Mouse (Mus musculus) heart, postnatal 0 days (tissue): Measurements from ENCODE around the gene Lrrc17. TPM values are rescaled to one million over a fixed set of nuclear protein-coding genes. Genes with fewer than 3 reads are reported as not detected.
"Not testable (repeated sequence)": the region's sequence is repeated elsewhere in the genome, so short reads cannot be mapped to it uniquely, and the experiment has no call there.

Experiments used
- ATAC-seq: fragments of 200-750 bp; cut with Nextera tagmentation; 2 replicates; pipeline ENCODE4 v1.8.0; 2017; ENCODE audit warnings: low read depth, moderate number of reproducible peaks, moderate library complexity; ENCODE audit not compliant: insufficient read depth
- DNase-seq: peaks from one replicate; pipeline ENCODE4 v3.0.0-alpha.2; 2016; ENCODE audit warnings: low spot score
- H3K27ac ChIP-seq: fragments of 300-500 bp; sonication (generic); 2 replicates; pipeline ENCODE4 v1.5.1; 2014; ENCODE audit warnings: low read depth, mild to moderate bottlenecking
- H3K27me3 ChIP-seq: fragments of 300-500 bp; sonication (generic); 2 replicates; pipeline ENCODE4 v1.6.1; 2014; ENCODE audit warnings: low read length, mixed read lengths; ENCODE audit not compliant: control insufficient read depth, insufficient read depth
- H3K36me3 ChIP-seq: fragments of 300-500 bp; sonication (generic); replicated peaks from 2 replicates; pipeline ENCODE4 v1.6.1; 2014; ENCODE audit warnings: low read length, mixed read lengths; ENCODE audit not compliant: control insufficient read depth, insufficient read depth
- H3K4me1 ChIP-seq: fragments of 300-500 bp; sonication (generic); 2 replicates; pipeline ENCODE4 v1.6.1; 2014; ENCODE audit warnings: antibody characterized with exemption; ENCODE audit not compliant: control insufficient read depth, insufficient read depth
- H3K4me2 ChIP-seq: fragments of 300-500 bp; sonication (generic); 2 replicates; pipeline ENCODE4 v1.6.1; 2014; ENCODE audit warnings: low read depth, mild to moderate bottlenecking, low read length, moderate library complexity
- H3K4me3 ChIP-seq: fragments of 300-500 bp; sonication (generic); 2 replicates; pipeline ENCODE4 v1.5.1; 2014; ENCODE audit warnings: low read depth, low read length
- H3K9ac ChIP-seq: fragments of 300-500 bp; sonication (generic); replicated peaks from 2 replicates; pipeline ENCODE4 v1.6.1; 2014; ENCODE audit warnings: low read depth, low read length, mixed read lengths
- H3K9me3 ChIP-seq: fragments of 300-500 bp; sonication (generic); replicated peaks from 2 replicates; pipeline ENCODE4 v1.6.1; 2016; ENCODE audit warnings: low read length; ENCODE audit not compliant: control insufficient read depth
- CTCF ChIP-seq: IDR thresholded peaks from 2 replicates; pipeline ENCODE4 v1.5.1; 2016; ENCODE audit warnings: antibody characterized with exemption, control low read depth, low read depth
- EP300 ChIP-seq: IDR thresholded peaks from 2 replicates; pipeline ENCODE4 v1.6.1; 2016; ENCODE audit warnings: antibody characterized with exemption, low read depth
- WGBS: fragments of 180-500 bp; shearing (Covaris S2); extraction: QIAGEN DNeasy Blood & Tissue Kit; methylation state at CpG from one replicate; pipeline ENCODE4 v1.1.7; 2014; 5-methylcytosine and 5-hydroxymethylcytosine counted together
- polyA plus RNA-seq: library from polyadenylated mRNA; unstranded; fragments of >200 nt; fragmentation: Nextera tagmentation; extraction: Ambion mirVana; gene quantifications from 2 replicates; pipeline ENCODE4 v1.2.1, GENCODE M21; 2015
- total RNA-seq: library from RNA; depleted of rRNA; stranded (reverse); fragments of >200 nt; gene quantifications from 2 replicates; pipeline ENCODE4 v1.2.3, GENCODE M21; 2014; ENCODE audit warnings: low replicate concordance; rRNA removed

The Lrrc17 gene
- total and polyA plus RNA-seq, 2 experiments from 2014 or later: 12.3 to 17.5 TPM

GRCm38 (mm10) chr5:21605936-21606335 lies 62.6 kb downstream of the Lrrc17 start:
- TF ChIP-seq CTCF (no peak), EP300 (no peak)
- Histone ChIP-seq H3K27ac (no peak overlapping the region), H3K27me3 (no peaks in the 10 kb centered on the region), H3K4me3 (no peak overlapping the region), H3K4me1 (no peaks in the 10 kb centered on the region), H3K4me2 (no peak overlapping the region), H3K9me3 (no peaks in the 10 kb centered on the region), H3K9ac (no peak overlapping the region), H3K36me3 (no peaks in the 10 kb centered on the region)
- no peak for ATAC-seq
- DNase-seq: no peak
- WGBS: 60% methylated on average over 6 of the region's 6 CpGs

GRCm38 (mm10) chr5:21608311-21609304 lies 65.2 kb downstream of the Lrrc17 start:
- Histone ChIP-seq H3K4me3 (no peak overlapping the region), H3K27ac (no peak overlapping the region), H3K36me3 (no peaks in the 10 kb centered on the region), H3K9ac (no peak overlapping the region), H3K9me3 (no peaks in the 10 kb centered on the region), H3K4me2 (no peak overlapping the region), H3K27me3 (no peaks in the 10 kb centered on the region), H3K4me1 (no peaks in the 10 kb centered on the region)
- TF ChIP-seq CTCF (no peak), EP300 (no peak)
- no peak for ATAC-seq
- WGBS: 69% methylated on average over 12 of the region's 12 CpGs
- DNase-seq: no peak

- Histone ChIP-seq H3K27ac (no peak overlapping the region), H3K36me3 (no peaks in the 10 kb centered on the region), H3K4me2 (no peak overlapping the region), H3K27me3 (no peaks in the 10 kb centered on the region), H3K9me3 (no peaks in the 10 kb centered on the region), H3K4me3 (no peak overlapping the region), H3K9ac (no peak overlapping the region), H3K4me1 (no peaks in the 10 kb centered on the region)
- DNase-seq (no peak), ATAC-seq (no peak)
- TF ChIP-seq EP300 (no peak), CTCF (no peak)
- 55% methylated on average over 3 of the region's 3 CpGs for WGBS
These were observed 67.6 kb downstream of the Lrrc17 start for GRCm38 (mm10) chr5:21610996-21611395.

GRCm38 (mm10) chr5:21614299-21614698 lies 70.9 kb downstream of the Lrrc17 start:
- not testable (repeated sequence) for ATAC-seq, H3K4me2 ChIP-seq, H3K9ac ChIP-seq, H3K4me3 ChIP-seq, H3K9me3 ChIP-seq, DNase-seq, H3K27me3 ChIP-seq, H3K4me1 ChIP-seq, H3K27ac ChIP-seq, H3K36me3 ChIP-seq
- 93% methylated on average over 11 of the region's 11 CpGs for WGBS

GRCm38 (mm10) chr5:21616450-21617009 lies 73.2 kb downstream of the Lrrc17 start:
- ATAC-seq (no peak), DNase-seq (no peak)
- Histone ChIP-seq H3K9ac (no peak overlapping the region), H3K27me3 (no peaks in the 10 kb centered on the region), H3K36me3 (no peaks in the 10 kb centered on the region), H3K4me3 (no peak overlapping the region), H3K27ac (no peak overlapping the region), H3K9me3 (no peaks in the 10 kb centered on the region), H3K4me1 (no peaks in the 10 kb centered on the region), H3K4me2 (no peak overlapping the region)
- TF ChIP-seq CTCF (no peak), EP300 (no peak)
- 50% methylated on average over 3 of the region's 3 CpGs for WGBS

Other genes starting within 250 kb of the Lrrc17 start
- gene Fgl2, start 170.9 kb upstream of the Lrrc17 start, total RNA-seq: 63.2 and 79.5 TPM in 2 replicates
- gene Fgl2, start 170.9 kb upstream of the Lrrc17 start, polyA plus RNA-seq: 44.2 and 54.4 TPM in 2 replicates
- 0.08 TPM in 1 of 2 replicates, not detected in the other for gene Ccdc146, start 118.9 kb upstream of the Lrrc17 start, total RNA-seq
- 4.1 and 4.2 TPM in 2 replicates for gene Ccdc146, start 118.9 kb upstream of the Lrrc17 start, polyA plus RNA-seq
- 11.9 and 23.4 TPM in 2 replicates for gene Fam185a, start 118.6 kb upstream of the Lrrc17 start, total RNA-seq
- gene Fam185a, start 118.6 kb upstream of the Lrrc17 start, polyA plus RNA-seq: 6.8 and 6.9 TPM in 2 replicates
- not detected in 2 replicates for gene Fbxl13, start 102.1 kb downstream of the Lrrc17 start, total RNA-seq
- gene Fbxl13, start 102.1 kb downstream of the Lrrc17 start, polyA plus RNA-seq: 0.15 and 0.26 TPM in 2 replicates
- gene Armc10, start 102.3 kb downstream of the Lrrc17 start, total RNA-seq: 24.1 and 33.0 TPM in 2 replicates
- 12.2 and 13.3 TPM in 2 replicates for gene Armc10, start 102.3 kb downstream of the Lrrc17 start, polyA plus RNA-seq
- 9.9 and 11.3 TPM in 2 replicates for gene Napepld, start 157.8 kb downstream of the Lrrc17 start, total RNA-seq
- gene Napepld, start 157.8 kb downstream of the Lrrc17 start, polyA plus RNA-seq: 2.7 and 3.1 TPM in 2 replicates
- gene Pmpcb, start 193.6 kb downstream of the Lrrc17 start, total RNA-seq: 225 and 256 TPM in 2 replicates
- 177 and 181 TPM in 2 replicates for gene Pmpcb, start 193.6 kb downstream of the Lrrc17 start, polyA plus RNA-seq
- gene Dnajc2, start 241.7 kb downstream of the Lrrc17 start, total RNA-seq: 7.9 and 11.3 TPM in 2 replicates
- 36.7 and 37.5 TPM in 2 replicates for gene Dnajc2, start 241.7 kb downstream of the Lrrc17 start, polyA plus RNA-seq
- gene Psmc2, start 241.7 kb downstream of the Lrrc17 start, total RNA-seq: 26.2 and 32.7 TPM in 2 replicates
- gene Psmc2, start 241.7 kb downstream of the Lrrc17 start, polyA plus RNA-seq: 151 and 152 TPM in 2 replicates